Mouse (Mus musculus): Measurements from ENCODE around the gene Dnmt1.

GRCm38 (mm10) chr9:20873521-20873920, 86.2 kb downstream of the Dnmt1 start:
- TF ChIP-seq CTCF (IDR thresholded peaks at IDR 0.05) (no peak), POLR2A (IDR thresholded peaks at IDR 0.05; ENCODE audit: insufficient read depth, low read depth, low read length) (no peak)

Data from heart, adult 2 months (tissue).